Mouse (Mus musculus) thymus, postnatal 10 days (tissue): ENCODE measurements around the gene Ugt1a9.

Experiments
- DNase-seq, 2 experiments: peaks; one replicate each; pipeline ENCODE4 v3.0.0; 2021; ENCODE audit warnings: low spot score in 2 of 2

Gene Ugt1a9

DNA sequence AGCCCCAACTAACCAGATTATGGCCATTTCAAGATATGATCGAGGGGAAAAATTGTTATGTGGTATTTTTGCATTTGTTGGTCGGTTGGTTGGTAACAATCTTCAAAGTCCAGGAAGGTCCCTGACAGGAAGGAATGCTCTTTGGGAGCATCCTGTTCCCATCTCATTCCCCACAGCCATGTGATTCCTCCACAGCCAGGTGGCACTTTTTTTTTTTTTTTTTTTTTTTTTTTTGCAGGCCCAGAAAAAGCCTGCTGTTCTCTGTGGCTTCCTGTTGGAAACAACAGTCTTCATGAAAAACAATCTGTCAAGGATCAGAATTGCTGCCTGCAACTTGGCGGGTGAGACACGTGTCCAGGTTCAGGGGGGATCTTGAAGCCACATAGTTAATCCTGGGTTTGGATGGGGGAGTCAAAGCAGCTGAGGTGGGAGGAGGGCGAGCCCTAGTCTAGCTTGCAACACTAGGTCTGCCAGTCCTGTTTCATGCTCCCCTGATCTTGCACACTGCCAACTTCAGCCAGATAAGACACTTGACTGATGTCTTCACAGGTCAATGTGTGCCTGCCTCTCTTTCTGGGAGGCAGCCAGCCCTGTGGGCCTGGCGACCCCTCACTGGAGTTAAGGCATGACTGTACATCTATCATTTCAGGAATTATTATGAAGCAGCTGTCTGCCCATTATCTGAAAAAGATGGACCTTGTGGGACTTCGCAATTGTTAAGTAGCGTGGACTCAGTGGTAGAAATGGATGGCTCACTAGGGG lies 188.5 kb downstream of the Ugt1a9 start:
- DNase-seq, result no peak

DNA sequence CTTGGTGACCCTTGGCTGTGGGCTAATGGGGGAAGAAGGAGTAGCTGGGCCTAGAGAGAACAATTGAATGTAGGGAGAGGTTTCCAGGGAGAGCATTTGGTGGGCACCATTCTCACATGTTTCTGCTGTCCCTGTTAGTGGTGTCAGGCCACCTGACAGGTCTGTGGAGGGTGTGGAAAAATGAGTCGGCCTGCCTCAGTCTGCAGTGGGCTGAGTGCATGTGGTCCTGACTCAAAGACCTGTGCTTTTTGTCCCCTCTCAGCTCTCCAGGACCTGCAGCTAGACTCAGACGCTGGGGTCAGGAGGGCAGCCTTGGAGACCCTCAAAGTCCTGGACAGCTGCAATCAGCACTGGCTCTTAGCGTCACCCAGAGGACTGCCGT lies 189.0 kb downstream of the Ugt1a9 start:
- DNase-seq, result no peak

DNA sequence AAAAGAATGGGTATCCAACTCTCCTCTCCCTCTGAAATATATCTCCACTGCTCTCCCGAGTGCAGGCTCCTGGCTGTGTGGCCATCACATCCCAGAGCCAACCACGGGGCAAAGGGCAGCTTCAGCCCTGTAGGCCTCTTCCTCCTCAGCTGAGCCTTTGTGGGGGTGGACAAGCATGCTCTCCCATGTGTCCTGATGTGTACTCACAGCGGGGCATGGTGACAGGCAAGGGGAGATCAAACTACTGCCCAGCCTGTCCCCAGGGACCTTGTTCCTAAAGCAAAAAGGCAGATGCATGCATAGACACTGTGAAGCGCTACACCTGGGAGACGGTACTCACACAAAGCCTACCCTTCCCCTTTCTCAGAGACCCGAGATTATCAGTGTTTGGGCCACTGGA lies 189.5 kb downstream of the Ugt1a9 start:
- DNase-seq, result no peak

DNA sequence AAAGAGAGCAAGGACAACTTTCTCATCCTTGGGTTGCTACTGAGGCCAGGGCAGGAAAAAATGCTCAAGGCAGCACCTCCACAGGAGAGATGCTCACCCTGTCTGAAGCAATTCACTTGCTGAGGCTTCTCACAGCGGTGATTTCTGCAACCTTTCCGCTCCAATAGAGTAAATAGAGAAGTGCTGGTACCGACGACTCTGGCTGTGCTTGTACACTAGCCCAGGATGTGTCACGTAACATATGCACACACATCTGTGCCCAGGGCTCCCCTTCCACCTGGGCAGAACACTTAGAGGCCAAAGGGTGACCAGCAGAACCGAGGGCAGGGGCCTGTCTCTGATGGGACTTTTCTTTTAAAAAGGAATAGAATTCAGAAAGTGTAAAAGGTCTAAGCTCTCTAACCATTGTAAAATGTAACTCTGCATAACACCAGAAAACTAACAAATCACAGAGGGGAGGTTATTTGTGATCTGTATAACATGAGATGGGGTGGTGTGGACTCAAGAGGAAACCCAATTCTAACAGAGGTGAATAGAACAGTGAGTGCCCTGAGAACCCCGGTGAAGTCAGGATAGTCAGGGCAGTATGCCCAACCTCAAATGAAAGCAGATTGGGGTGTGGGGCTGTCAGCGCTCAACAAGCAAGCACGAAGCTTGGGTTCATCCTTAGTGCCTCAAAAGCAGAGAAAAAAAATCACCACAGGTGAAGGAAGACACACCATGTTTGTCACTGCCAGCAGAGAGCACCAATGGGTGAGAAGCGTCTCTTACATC lies 190.2 kb downstream of the Ugt1a9 start:
- DNase-seq, result no peak

DNA sequence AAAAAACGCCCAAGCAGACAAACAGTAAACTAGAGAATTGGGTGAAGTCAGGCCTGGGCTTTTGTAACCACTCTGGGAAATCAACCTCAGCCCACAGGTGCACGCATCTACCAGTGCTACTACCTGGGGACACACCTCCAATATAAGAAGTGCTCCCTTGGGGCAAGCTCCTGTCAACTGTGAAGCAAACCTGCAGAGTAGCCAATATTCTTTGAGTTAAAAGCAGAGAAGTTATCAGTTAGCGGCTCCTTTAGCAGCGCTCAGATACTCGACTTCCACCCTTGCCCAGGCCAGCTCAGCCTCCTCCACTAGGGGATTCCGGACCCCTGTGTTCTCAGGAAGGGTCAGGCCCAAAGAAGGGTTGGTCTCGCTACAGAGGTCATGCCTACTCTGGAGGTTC lies 191.1 kb downstream of the Ugt1a9 start:
- DNase-seq, result no peak

- DNase-seq, result no peak
These were observed 191.7 kb downstream of the Ugt1a9 start for GRCm38 (mm10) chr1:88262255-88262654.

- DNase-seq, result no peak
These were observed 192.4 kb downstream of the Ugt1a9 start for GRCm38 (mm10) chr1:88262961-88263360.

DNA sequence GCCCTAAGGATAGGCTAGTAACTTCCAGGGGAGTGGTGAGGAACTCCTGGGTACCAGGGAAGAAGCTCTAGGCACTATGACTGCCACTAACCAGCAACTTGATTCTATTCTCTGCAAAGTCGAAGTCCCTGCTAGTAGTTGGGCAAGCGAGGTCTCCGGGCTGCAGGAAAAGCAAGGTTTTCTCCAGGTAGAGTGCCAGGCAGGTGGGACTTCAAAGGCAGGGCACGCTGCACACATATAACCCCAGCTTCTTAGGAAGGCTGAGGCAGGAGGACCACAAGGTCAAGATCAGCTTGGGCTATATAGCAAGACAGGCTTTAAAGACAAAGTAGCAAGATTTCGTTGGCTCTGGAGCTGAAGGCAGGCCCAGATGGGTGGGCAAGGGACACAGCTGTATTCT lies 193.2 kb downstream of the Ugt1a9 start:
- no peak for DNase-seq

- DNase-seq, result no peak
These were observed 193.8 kb downstream of the Ugt1a9 start for GRCm38 (mm10) chr1:88264237-88264868.

DNA sequence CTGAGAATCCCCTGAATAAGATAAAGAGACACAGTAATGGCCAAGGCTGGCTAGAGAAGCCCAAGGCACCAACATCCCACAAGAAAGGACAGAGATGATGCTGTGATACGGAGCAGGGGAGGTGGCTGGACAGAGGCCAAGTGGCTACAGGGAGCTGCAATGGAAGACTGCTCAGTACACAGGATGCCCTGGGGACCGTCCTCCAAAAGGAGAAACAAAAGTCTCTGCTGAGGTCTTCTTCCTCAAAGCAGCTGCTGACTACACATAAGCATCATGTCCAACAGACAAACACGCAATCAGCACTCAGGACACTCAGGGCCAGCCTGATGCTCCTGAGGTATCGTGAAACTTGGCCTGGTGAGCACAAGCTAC lies 194.3 kb downstream of the Ugt1a9 start:
- DNase-seq, result no peak

DNA sequence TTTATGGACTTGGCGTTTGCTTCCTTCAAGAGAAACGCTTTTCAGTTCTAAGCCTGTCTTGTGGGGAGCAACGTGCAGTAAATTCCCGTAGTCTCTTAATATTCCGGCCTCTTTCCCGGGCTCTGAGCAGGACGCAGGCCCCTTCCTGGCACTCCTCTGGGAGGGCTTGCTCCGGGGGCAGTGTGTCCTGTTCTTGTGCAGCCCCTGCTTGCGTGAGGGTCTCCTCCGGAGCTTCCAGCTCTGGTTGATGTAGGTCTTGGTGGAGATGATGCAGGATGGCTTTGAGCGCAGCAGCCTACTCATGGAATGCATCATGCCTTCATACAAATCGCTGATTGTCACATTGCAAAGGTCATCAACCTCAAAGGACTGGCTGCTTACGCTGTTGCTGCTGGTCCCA lies 195.5 kb downstream of the Ugt1a9 start:
- DNase-seq, result no peak

DNA sequence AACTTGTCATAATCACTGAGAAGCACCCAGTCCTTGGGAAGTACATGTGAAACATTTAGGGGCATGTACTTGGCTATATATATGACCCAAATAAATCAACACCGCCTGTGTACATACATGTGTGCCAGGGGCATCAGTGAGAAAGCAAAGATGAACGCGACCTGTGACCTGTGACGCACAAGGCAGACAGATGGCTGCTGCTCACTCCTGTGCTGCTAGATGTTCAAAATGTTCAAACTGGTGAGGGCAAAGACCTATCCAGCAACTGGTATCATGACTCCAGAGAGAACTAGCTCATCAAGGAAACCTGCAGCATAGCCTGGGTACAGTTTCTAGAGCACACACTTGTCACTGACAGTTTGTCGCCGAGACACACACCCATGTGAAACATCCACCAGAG lies 196.9 kb downstream of the Ugt1a9 start:
- no peak for DNase-seq

- no peak for DNase-seq
These were observed 197.5 kb downstream of the Ugt1a9 start for GRCm38 (mm10) chr1:88268070-88268469.
